Mouse (Mus musculus) olfactory bulb, adult 2 months (tissue): ENCODE results near the gene E030018B13Rik.

Experiments
- CTCF ChIP-seq: fragments of 200-500 bp; IDR thresholded peaks from 2 replicates; pipeline ENCODE4 v1.5.1; 2012; ENCODE audit warnings: low read depth, mild to moderate bottlenecking, low read length, moderate library complexity; ENCODE audit not compliant: insufficient read depth
- POLR2A ChIP-seq: fragments of 200-500 bp; IDR thresholded peaks from 2 replicates; pipeline ENCODE4 v1.6.1; 2012; ENCODE audit warnings: mild to moderate bottlenecking, low read depth, low read length, moderate library complexity; ENCODE audit not compliant: insufficient read depth

GRCm38 (mm10) chr7:63926492-63926891 is 9.8 kb downstream of the E030018B13Rik start:
- TF ChIP-seq CTCF (no peak), POLR2A (no peak)
